Mouse (Mus musculus) megakaryocyte-erythroid progenitor cell, adult 5-6 weeks (primary cell): ENCODE results near the gene Taldo1. TPM values are rescaled to one million over a fixed set of nuclear protein-coding genes. Genes with fewer than 3 reads are reported as not detected.

Experiments
- ATAC-seq: replicated peaks from 2 replicates; pipeline ENCODE4 v1.8.0; 2016; ENCODE audit warnings: mild to moderate bottlenecking, inconsistent platforms; ENCODE audit not compliant: severe bottlenecking, poor library complexity, low FRiP score, low TSS enrichment
- total RNA-seq, 2 experiments: library from RNA; stranded (forward) in 1 of 2; stranded (reverse) in 1 of 2; fragments of 200-1000, 215-1000 nt in 1 of 2; fragments of >200 nt in 1 of 2; fragmentation: Nextera tagmentation in 1 of 2; gene quantifications; 2 replicates each; pipeline ENCODE4 v1.2.3; 2014 to 2017

Gene Taldo1
- total RNA-seq (2014; fragmentation: Nextera tagmentation) (327 and 353 TPM in 2 replicates), total RNA-seq (2017) (401 and 451 TPM in 2 replicates)

GRCm38 (mm10) chr7:141391625-141392551 lies at the start of gene Taldo1:
Gene Taldo1 (plus strand): TSS chr7:141392199.
- ATAC-seq, result peak; percentile 72

- ATAC-seq, result no peak
Measured at GRCm38 (mm10) chr7:141343230-141343629, 48.8 kb upstream of the Taldo1 start.

- no peak for ATAC-seq
Measured at GRCm38 (mm10) chr7:141343696-141344095, 48.3 kb upstream of the Taldo1 start.

- ATAC-seq, result no peak
Measured at GRCm38 (mm10) chr7:141344787-141345186, 47.2 kb upstream of the Taldo1 start.

GRCm38 (mm10) chr7:141351061-141351460 lies 40.9 kb upstream of the Taldo1 start:
- ATAC-seq, result no peak

GRCm38 (mm10) chr7:141355051-141355450 lies 36.9 kb upstream of the Taldo1 start:
- ATAC-seq, result no peak

- peak; percentile 70 for ATAC-seq
Measured at GRCm38 (mm10) chr7:141355626-141356326, 36.2 kb upstream of the Taldo1 start.

GRCm38 (mm10) chr7:141356971-141357370 lies 35.0 kb upstream of the Taldo1 start:
- no peak for ATAC-seq

- no peak for ATAC-seq
Measured at GRCm38 (mm10) chr7:141361510-141361909, 30.5 kb upstream of the Taldo1 start.

GRCm38 (mm10) chr7:141363106-141363751 lies 28.8 kb upstream of the Taldo1 start:
- peak; percentile 68 for ATAC-seq

- ATAC-seq, result peak; percentile 19; the same call in 1 of the 2 replicates
Measured at GRCm38 (mm10) chr7:141363752-141364125, 28.3 kb upstream of the Taldo1 start.

- ATAC-seq, result peak; percentile 81
Measured at GRCm38 (mm10) chr7:141364349-141365048, 27.5 kb upstream of the Taldo1 start.

GRCm38 (mm10) chr7:141365049-141365445 lies 27.0 kb upstream of the Taldo1 start:
- no peak for ATAC-seq

GRCm38 (mm10) chr7:141367358-141367757 lies 24.6 kb upstream of the Taldo1 start:
- no peak for ATAC-seq

GRCm38 (mm10) chr7:141369918-141370317 lies 22.1 kb upstream of the Taldo1 start:
- no peak; the same call in 1 of the 2 replicates for ATAC-seq

GRCm38 (mm10) chr7:141371942-141372595 lies 19.9 kb upstream of the Taldo1 start:
- no peak for ATAC-seq

- no peak for ATAC-seq
Measured at GRCm38 (mm10) chr7:141373611-141374010, 18.4 kb upstream of the Taldo1 start.

GRCm38 (mm10) chr7:141374399-141374798 lies 17.6 kb upstream of the Taldo1 start:
- 0 out of 2 replicates have a peak, but pooled peaks have one; percentile 65 for ATAC-seq

GRCm38 (mm10) chr7:141379584-141379983 lies 12.4 kb upstream of the Taldo1 start:
- peak; percentile 24; the same call in 1 of the 2 replicates for ATAC-seq
